Mouse (Mus musculus) adrenal gland, postnatal 25 days (tissue): Measurements from ENCODE around the gene Surf6. TPM values are rescaled to one million over a fixed set of nuclear protein-coding genes. Genes with fewer than 3 reads are reported as not detected.

Experiments
- total RNA-seq: library from RNA; stranded (reverse); gene quantifications from 2 replicates; pipeline ENCODE4 v1.2.3, GENCODE M21; 2021

Surf6 gene
- total RNA-seq, 1 experiment from 2014 or later, result 33.7 TPM

Other genes with a start within 250 kb of the Surf6 start
- gene Lcn4, start 231.6 kb downstream of the Surf6 start, total RNA-seq, result not detected in 2 replicates
- not detected in 2 replicates for gene Abo, start 37.9 kb downstream of the Surf6 start, total RNA-seq
- gene Med22, start 7.8 kb upstream of the Surf6 start, total RNA-seq, result 43.2 and 54.2 TPM in 2 replicates
- gene Rpl7a, start 7.9 kb upstream of the Surf6 start, total RNA-seq, result 481 and 517 TPM in 2 replicates
- gene Surf2, start 13.5 kb upstream of the Surf6 start, total RNA-seq, result 44.2 and 45.9 TPM in 2 replicates
- gene Surf1, start 13.7 kb upstream of the Surf6 start, total RNA-seq, result 109 and 117 TPM in 2 replicates
- gene Surf4, start 31.0 kb upstream of the Surf6 start, total RNA-seq, result 152 and 210 TPM in 2 replicates
- gene Stkld1, start 31.2 kb upstream of the Surf6 start, total RNA-seq, result 0.33 TPM in 1 of 2 replicates, not detected in the other
- gene Rexo4, start 61.5 kb upstream of the Surf6 start, total RNA-seq, result 40.5 and 51.1 TPM in 2 replicates
- gene Adamts13, start 70.5 kb upstream of the Surf6 start, total RNA-seq, result not detected in 2 replicates
- 47.5 and 53.5 TPM in 2 replicates for gene Cacfd1, start 107.0 kb upstream of the Surf6 start, total RNA-seq
- gene Slc2a6, start 125.1 kb upstream of the Surf6 start, total RNA-seq, result 0.71 and 0.97 TPM in 2 replicates
- gene Mymk, start 169.3 kb upstream of the Surf6 start, total RNA-seq, result not detected in 2 replicates
- gene Adamtsl2, start 176.5 kb upstream of the Surf6 start, total RNA-seq, result 17.4 and 17.9 TPM in 2 replicates
- 1.6 and 2.3 TPM in 2 replicates for gene Fam163b, start 239.6 kb upstream of the Surf6 start, total RNA-seq